Mouse (Mus musculus) activated CD4-positive, CD25-positive, alpha-beta regulatory T cell, adult 9 weeks (primary cell): Measurements from ENCODE around the gene Bbs5. TPM values are rescaled to one million over a fixed set of nuclear protein-coding genes. Genes with fewer than 3 reads are reported as not detected.

Source experiments
- polyA plus RNA-seq: library from polyadenylated mRNA; unstranded; fragments of 100-300 nt; shearing (Covaris generic); gene quantifications from one replicate; pipeline ENCODE4 v1.2.1, GENCODE M21; 2017

The Bbs5 gene
- not detected for polyA plus RNA-seq

DNA sequence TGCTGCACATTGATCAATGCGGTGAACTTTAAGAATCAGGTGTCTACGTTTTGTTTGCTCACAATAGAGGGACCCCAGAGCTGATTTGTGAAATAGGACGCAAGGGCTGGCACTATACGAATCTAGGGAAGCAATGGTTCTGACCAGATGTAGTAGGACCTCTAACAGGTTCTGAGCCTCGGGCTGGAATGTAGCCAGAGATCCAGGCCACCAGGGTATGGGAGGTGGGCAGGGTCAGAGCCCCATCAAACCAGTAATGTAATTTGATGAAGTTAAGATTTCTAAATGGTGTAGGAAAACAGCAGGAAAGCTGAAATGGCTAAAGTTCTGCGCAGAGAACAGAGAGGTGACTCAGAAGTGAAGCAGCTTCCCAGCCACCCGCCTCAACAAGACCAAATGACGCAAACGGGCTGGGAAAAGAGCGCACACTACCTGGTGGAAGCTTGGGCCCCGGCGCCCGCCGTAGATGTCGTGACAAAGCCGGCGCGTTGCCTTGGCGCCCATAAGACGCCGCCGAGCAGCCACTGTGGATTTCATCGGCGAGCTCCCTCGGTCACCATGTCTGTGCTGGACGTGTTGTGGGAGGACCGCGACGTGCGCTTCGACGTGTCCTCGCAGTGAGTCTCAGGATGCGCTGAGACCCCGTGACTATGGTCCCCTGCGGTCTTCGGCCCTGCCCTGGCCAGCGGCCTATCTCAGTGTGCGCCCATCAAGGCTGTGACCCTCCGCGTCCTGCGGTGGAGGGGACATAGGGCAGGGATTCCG lies at the start of gene Bbs5:
Bbs5 (plus strand) TSS at position 446 of the 765 bp plus-strand sequence.

DNA sequence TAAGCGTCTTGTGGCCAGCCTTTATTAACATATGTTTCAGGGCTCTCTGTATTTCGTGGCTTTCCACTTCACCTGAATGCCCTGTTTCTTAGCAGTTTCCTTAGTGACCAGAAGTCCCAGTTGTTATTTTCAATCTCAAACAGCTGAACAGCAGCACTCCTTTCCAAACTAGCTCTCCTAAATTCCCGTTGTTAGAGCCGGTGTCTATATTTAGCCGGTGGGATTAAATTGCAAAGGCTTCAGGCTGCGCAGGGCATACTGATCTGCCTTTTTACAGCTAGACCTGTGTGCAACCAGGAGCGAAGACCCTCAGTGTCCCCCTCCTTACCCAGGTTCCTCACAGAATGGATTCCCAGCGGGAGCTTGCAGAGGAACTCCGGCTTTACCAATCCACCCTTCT lies 22.9 kb downstream of the Bbs5 start, which contains the start of gene Klhl41:
Klhl41 (plus strand) TSS at position 268 of the 400 bp plus-strand sequence.

DNA sequence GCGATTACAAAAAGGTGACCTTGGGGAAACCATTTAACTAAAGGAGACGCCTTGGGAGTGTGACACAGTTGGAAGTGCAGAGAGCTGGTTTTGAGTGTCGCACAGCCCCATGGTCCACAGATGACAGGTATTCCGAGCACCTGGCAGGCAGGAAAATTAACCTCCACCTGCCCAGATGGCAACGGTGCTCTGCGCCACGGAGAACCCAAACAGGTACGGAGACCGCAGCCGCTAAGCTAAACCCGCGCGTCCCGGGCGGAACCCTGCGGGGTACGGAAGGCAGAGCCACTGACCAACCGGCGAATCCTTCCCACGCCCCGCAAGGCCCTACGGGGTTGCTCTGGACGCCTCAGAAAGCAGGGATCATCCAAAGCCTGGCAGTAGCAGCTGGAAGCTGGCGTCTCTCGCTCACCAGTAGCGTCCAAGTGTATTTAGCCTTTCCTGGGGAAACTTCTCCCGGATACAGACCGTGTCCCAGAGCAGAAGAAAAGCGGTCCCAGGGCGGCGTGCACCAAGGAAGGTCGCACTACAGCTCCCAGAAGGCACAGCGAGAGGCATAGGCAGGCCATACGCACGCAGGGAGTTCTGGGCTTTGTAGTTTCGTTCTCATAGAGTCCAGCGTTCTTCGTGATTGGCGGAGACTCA lies 66.1 kb downstream of the Bbs5 start, which contains the start of gene Fastkd1:
Fastkd1 (minus strand) TSS at position 536 of the 645 bp plus-strand sequence.

Other genes with a start within 250 kb of the Bbs5 start
- not detected for gene Lrp2, start 61.1 kb upstream of the Bbs5 start, polyA plus RNA-seq
- gene Klhl41, start 22.9 kb downstream of the Bbs5 start, polyA plus RNA-seq: not detected
- gene Fastkd1, start 66.3 kb downstream of the Bbs5 start, polyA plus RNA-seq: 13.1 TPM
- 183 TPM for gene Ppig, start 75.4 kb downstream of the Bbs5 start, polyA plus RNA-seq
- gene Ccdc173, start 142.4 kb downstream of the Bbs5 start, polyA plus RNA-seq: 3.5 TPM
- 43.5 TPM for gene Phospho2, start 142.5 kb downstream of the Bbs5 start, polyA plus RNA-seq
- gene Klhl23, start 174.8 kb downstream of the Bbs5 start, polyA plus RNA-seq: 0.32 TPM
- gene Ssb, start 214.4 kb downstream of the Bbs5 start, polyA plus RNA-seq: 334 TPM
- 35.0 TPM for gene Mettl5, start 238.4 kb downstream of the Bbs5 start, polyA plus RNA-seq